Comparison of ENCODE assay signal across 8 mouse cellular contexts in genomic region chr10:111031511-111032365, GRCm38 (mm10). TPM values are rescaled to one million over a fixed set of nuclear protein-coding genes. Genes with fewer than 3 reads are reported as not detected.
A peak's percentile ranks its signal among the peaks of the same experiment; 100 is the strongest.
DNase-seq lines count a peak whose midpoint lies in the region; ATAC-seq lines count a peak whose summit lies in the region.

No protein-coding gene starts in this region.

- WGBS in hindbrain, embryonic 16.5 days, result 44% methylated on average over 20 of the region's 20 CpGs
- WGBS in midbrain, embryonic 16.5 days, result 29% methylated on average over 20 of the region's 20 CpGs

- no peak for ATAC-seq in hindbrain, embryonic 16.5 days
- ATAC-seq in midbrain, embryonic 16.5 days, result no peak

- no peaks in the 10 kb centered on the region for H3K27me3 ChIP-seq in hindbrain, embryonic 16.5 days (replicated peaks; ENCODE audit: control insufficient read depth, insufficient read depth, low read length)
- H3K27me3 ChIP-seq in midbrain, embryonic 16.5 days (ENCODE audit: control insufficient read depth, insufficient read depth, low read depth, low read length), result no peaks in the 10 kb centered on the region

- no peak overlapping the region for H3K27ac ChIP-seq in hindbrain, embryonic 16.5 days (ENCODE audit: low read depth, low read length)
- no peak overlapping the region for H3K27ac ChIP-seq in midbrain, embryonic 16.5 days (ENCODE audit: low read length)

- peak overlapping the region; percentile 43 for H3K4me2 ChIP-seq in hindbrain, embryonic 16.5 days (ENCODE audit: low read length)
- H3K4me2 ChIP-seq in midbrain, embryonic 16.5 days (ENCODE audit: low read length), result peak overlapping the region; percentile 43

- H3K9me3 ChIP-seq in hindbrain, embryonic 16.5 days (ENCODE audit: control insufficient read depth, low read length), result no peaks in the 10 kb centered on the region
- H3K9me3 ChIP-seq in midbrain, embryonic 16.5 days (replicated peaks; ENCODE audit: control insufficient read depth, low read length, poor library complexity, severe bottlenecking), result 0 out of 2 replicates have a peak, but pooled peaks cover 5% of the 10 kb centered on the region

- 0 out of 2 replicates have a peak overlapping the region, but pooled peaks have one; percentile 13 for H3K9ac ChIP-seq in hindbrain, embryonic 16.5 days (ENCODE audit: low read depth, low read length)
- H3K9ac ChIP-seq in midbrain, embryonic 16.5 days (ENCODE audit: low read depth, low read length), result 0 out of 2 replicates have a peak overlapping the region, but pooled peaks have one; percentile 4

- intact Hi-C loops in left cerebral cortex, postnatal 10 days (cut with DNase I), result no loop called here

- H3K4me3 ChIP-seq in hindbrain, embryonic 16.5 days (ENCODE audit: low read length), result peak overlapping the region; percentile 7; the same call in 1 of the 2 replicates
- peak overlapping the region; percentile 14 for H3K4me3 ChIP-seq in midbrain, embryonic 16.5 days (ENCODE audit: low read depth, low read length)

- no peaks in the 10 kb centered on the region for H3K4me1 ChIP-seq in hindbrain, embryonic 16.5 days (ENCODE audit: control insufficient read depth, insufficient read depth, low read depth, low read length)
- H3K4me1 ChIP-seq in midbrain, embryonic 16.5 days (ENCODE audit: control insufficient read depth, insufficient read depth, low read length), result 0 out of 2 replicates have a peak, but pooled peaks cover 4% of the 10 kb centered on the region

- H3K36me3 ChIP-seq in hindbrain, embryonic 16.5 days (ENCODE audit: control insufficient read depth, insufficient read depth, low read length), result no peaks in the 10 kb centered on the region
- H3K36me3 ChIP-seq in midbrain, embryonic 16.5 days (ENCODE audit: control insufficient read depth, insufficient read depth, low read length), result no peaks in the 10 kb centered on the region

- peak; percentile 18 for DNase-seq in adrenal gland, adult 2 months
- no peak for DNase-seq in adrenal gland, adult 18-20 months (ENCODE audit: low spot score in 2 of 2)
- DNase-seq in cerebellum, adult 18-20 months, result peak; percentile 30 to 46
- peak; percentile 40 to 48 for DNase-seq in frontal cortex, postnatal 14 days (ENCODE audit: low spot score in 2 of 2)
- peak; percentile 21 to 43 for DNase-seq in left cerebral cortex, postnatal 10 days (ENCODE audit: extremely low spot score in 1 of 2, low spot score in 2 of 2)
- peak; percentile 25 for DNase-seq in thymus, postnatal 25 days

RNA-seq across cellular contexts. Expression of gene Zdhhc17, which starts 21.8 kb away (rescaled TPM):
- 10 to 100 TPM; 25.1 to 35.9 TPM for total RNA-seq in adrenal gland, adult 2 months (2021)
- 9.0 and 11.1 TPM in 2 replicates for polyA plus RNA-seq in adrenal gland, adult 2 months (2012; rRNA removed)
- total RNA-seq in adrenal gland, adult 18-20 months (2021), result 10 to 100 TPM; 28.4 to 31.6 TPM
- 51.2 TPM in 2 replicates for polyA plus RNA-seq in hindbrain, embryonic 16.5 days (2015; fragmentation: Nextera tagmentation; extraction: Ambion mirVana)
- 10 to 100 TPM; 82.5 to 88.4 TPM for total RNA-seq in left cerebral cortex, postnatal 10 days (2021)
- polyA plus RNA-seq in midbrain, embryonic 16.5 days (2015; fragmentation: Nextera tagmentation; extraction: Ambion mirVana), result 60.6 and 63.9 TPM in 2 replicates

Comparison
In these comparisons a context has a peak if more than half of its experiments do, and no peak if none do; other contexts are left out.
1. DNase-seq: peak in adrenal gland, adult 2 months (single experiment), cerebellum, adult 18-20 months (2 of 2), frontal cortex, postnatal 14 days (2 of 2), left cerebral cortex, postnatal 10 days (2 of 2) and thymus, postnatal 25 days (single experiment); none in adrenal gland, adult 18-20 months (0 of 2).